Mouse (Mus musculus): ENCODE results near the gene Cox8b. TPM values are rescaled to one million over a fixed set of nuclear protein-coding genes. Genes with fewer than 3 reads are reported as not detected.

Gene Cox8b
- polyA plus RNA-seq, 1 experiment from 2014 or later = 10.0 TPM

Other genes with a start within 250 kb of the Cox8b start
- gene Olfr539, start 240.5 kb downstream of the Cox8b start, polyA plus RNA-seq (2015; fragmentation: Nextera tagmentation; extraction: Ambion mirVana) = not detected in 2 replicates
- gene Olfr45, start 218.5 kb downstream of the Cox8b start, polyA plus RNA-seq (2015; fragmentation: Nextera tagmentation; extraction: Ambion mirVana) = not detected in 2 replicates
- gene Olfr541, start 203.2 kb downstream of the Cox8b start, polyA plus RNA-seq (2015; fragmentation: Nextera tagmentation; extraction: Ambion mirVana) = not detected in 2 replicates
- 0.43 and 0.63 TPM in 2 replicates for gene Cyp2e1, start 136.7 kb downstream of the Cox8b start, polyA plus RNA-seq (2015; fragmentation: Nextera tagmentation; extraction: Ambion mirVana)
- gene Syce1, start 112.6 kb downstream of the Cox8b start, polyA plus RNA-seq (2015; fragmentation: Nextera tagmentation; extraction: Ambion mirVana) = 0.24 and 0.40 TPM in 2 replicates
- 0.38 and 0.74 TPM in 2 replicates for gene Zfp941, start 78.3 kb downstream of the Cox8b start, polyA plus RNA-seq (2015; fragmentation: Nextera tagmentation; extraction: Ambion mirVana)
- gene Urah, start 65.4 kb downstream of the Cox8b start, polyA plus RNA-seq (2015; fragmentation: Nextera tagmentation; extraction: Ambion mirVana) = 5.5 and 9.7 TPM in 2 replicates
- 0.39 TPM in 1 of 2 replicates, not detected in the other for gene Scgb1c1, start 54.9 kb downstream of the Cox8b start, polyA plus RNA-seq (2015; fragmentation: Nextera tagmentation; extraction: Ambion mirVana)
- gene Odf3, start 52.6 kb downstream of the Cox8b start, polyA plus RNA-seq (2015; fragmentation: Nextera tagmentation; extraction: Ambion mirVana) = not detected in 2 replicates
- gene Gm45785, start 44.1 kb downstream of the Cox8b start, polyA plus RNA-seq (2015; fragmentation: Nextera tagmentation; extraction: Ambion mirVana) = not detected in 2 replicates
- gene Ric8a, start 43.5 kb downstream of the Cox8b start, polyA plus RNA-seq (2015; fragmentation: Nextera tagmentation; extraction: Ambion mirVana) = 59.0 and 64.3 TPM in 2 replicates
- gene Bet1l, start 42.9 kb downstream of the Cox8b start, polyA plus RNA-seq (2015; fragmentation: Nextera tagmentation; extraction: Ambion mirVana) = 40.3 and 44.2 TPM in 2 replicates
- gene Psmd13, start 18.5 kb downstream of the Cox8b start, polyA plus RNA-seq (2015; fragmentation: Nextera tagmentation; extraction: Ambion mirVana) = 211 and 213 TPM in 2 replicates
- 23.5 and 25.4 TPM in 2 replicates for gene Sirt3, start 18.1 kb downstream of the Cox8b start, polyA plus RNA-seq (2015; fragmentation: Nextera tagmentation; extraction: Ambion mirVana)
- 0.16 and 0.88 TPM in 2 replicates for gene Nlrp6, start 20.5 kb upstream of the Cox8b start, polyA plus RNA-seq (2015; fragmentation: Nextera tagmentation; extraction: Ambion mirVana)
- 20.5 and 23.4 TPM in 2 replicates for gene Pgghg, start 40.9 kb upstream of the Cox8b start, polyA plus RNA-seq (2015; fragmentation: Nextera tagmentation; extraction: Ambion mirVana)
- 2.8 and 6.6 TPM in 2 replicates for gene Ifitm5, start 49.8 kb upstream of the Cox8b start, polyA plus RNA-seq (2015; fragmentation: Nextera tagmentation; extraction: Ambion mirVana)
- 0.67 TPM in 1 of 2 replicates, not detected in the other for gene Gm45717, start 55.5 kb upstream of the Cox8b start, polyA plus RNA-seq (2015; fragmentation: Nextera tagmentation; extraction: Ambion mirVana)
- gene Ifitm2, start 55.5 kb upstream of the Cox8b start, polyA plus RNA-seq (2015; fragmentation: Nextera tagmentation; extraction: Ambion mirVana) = 949 and 984 TPM in 2 replicates
- gene Ifitm1, start 66.8 kb upstream of the Cox8b start, polyA plus RNA-seq (2015; fragmentation: Nextera tagmentation; extraction: Ambion mirVana) = 38.8 and 49.1 TPM in 2 replicates
- gene Ifitm3, start 110.3 kb upstream of the Cox8b start, polyA plus RNA-seq (2015; fragmentation: Nextera tagmentation; extraction: Ambion mirVana) = 262 and 316 TPM in 2 replicates
- 1.5 and 1.8 TPM in 2 replicates for gene Ifitm6, start 117.5 kb upstream of the Cox8b start, polyA plus RNA-seq (2015; fragmentation: Nextera tagmentation; extraction: Ambion mirVana)
- gene Gm17387, start 128.7 kb upstream of the Cox8b start, polyA plus RNA-seq (2015; fragmentation: Nextera tagmentation; extraction: Ambion mirVana) = not detected in 2 replicates
- 3.2 and 3.8 TPM in 2 replicates for gene B4galnt4, start 160.7 kb upstream of the Cox8b start, polyA plus RNA-seq (2015; fragmentation: Nextera tagmentation; extraction: Ambion mirVana)
- 16.6 and 18.5 TPM in 2 replicates for gene Pkp3, start 177.8 kb upstream of the Cox8b start, polyA plus RNA-seq (2015; fragmentation: Nextera tagmentation; extraction: Ambion mirVana)
- 17.7 and 20.4 TPM in 2 replicates for gene Sigirr, start 200.1 kb upstream of the Cox8b start, polyA plus RNA-seq (2015; fragmentation: Nextera tagmentation; extraction: Ambion mirVana)
- gene Ano9, start 217.4 kb upstream of the Cox8b start, polyA plus RNA-seq (2015; fragmentation: Nextera tagmentation; extraction: Ambion mirVana) = 6.7 and 6.9 TPM in 2 replicates
- gene Ptdss2, start 221.9 kb upstream of the Cox8b start, polyA plus RNA-seq (2015; fragmentation: Nextera tagmentation; extraction: Ambion mirVana) = 60.3 and 65.2 TPM in 2 replicates

All from lung, embryonic 16.5 days (tissue).